Mouse (Mus musculus) erythroblast, embryonic 14.5 days (primary cell): ENCODE measurements around the gene Coq8a.

Experiments
- GATA1 ChIP-seq: IDR thresholded peaks from 2 replicates; pipeline ENCODE4 v1.6.1; 2012; ENCODE audit warnings: low read length, inconsistent platforms, mixed read lengths
- TAL1 ChIP-seq: IDR thresholded peaks from 3 replicates; pipeline ENCODE4 v1.6.1; 2012; ENCODE audit warnings: low read length, inconsistent platforms, mixed read lengths

DNA sequence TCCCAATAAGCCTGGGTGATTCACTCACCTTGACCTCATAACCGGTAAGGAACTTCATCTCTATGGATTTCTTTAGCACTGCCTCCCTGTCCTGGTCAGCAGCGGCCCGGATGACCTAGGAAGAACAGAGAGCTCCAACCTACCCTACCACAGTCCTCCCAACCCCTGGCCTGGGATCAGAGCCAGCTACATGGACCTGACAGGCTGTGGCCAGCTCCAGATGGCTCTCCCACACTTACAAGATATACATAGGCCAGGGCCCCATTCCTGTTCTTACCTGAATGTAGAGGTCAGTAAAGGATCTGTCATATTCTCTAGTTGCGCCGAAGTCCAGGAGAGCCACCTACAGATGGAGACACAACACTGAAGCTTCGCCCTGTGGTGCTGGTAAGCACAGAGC lies 31.1 kb downstream of the Coq8a start:
- no peak for TF ChIP-seq TAL1
- no peak for TF ChIP-seq GATA1
